Mouse (Mus musculus) G1E-ER4 (cell line): ENCODE data around the gene E2f4. TPM values are rescaled to one million over a fixed set of nuclear protein-coding genes. Genes with fewer than 3 reads are reported as not detected.

ENCODE experiments used
- GATA1 ChIP-seq: IDR thresholded peaks from one replicate; pipeline ENCODE4 v1.8.0; 2012; ENCODE audit warnings: low read length, inconsistent platforms
- polyA plus RNA-seq: library from polyadenylated mRNA; stranded (reverse); fragments of >175 nt; gene quantifications from 2 replicates; pipeline ENCODE4 v1.2.3, GENCODE M21; 2012

Gene E2f4
- polyA plus RNA-seq, 1 experiment, result 47.6 TPM

- no peak for TF ChIP-seq GATA1
Measured at GRCm38 (mm10) chr8:105285514-105285913, 11.9 kb upstream of the E2f4 start.

GRCm38 (mm10) chr8:105286907-105287306 lies 10.6 kb upstream of the E2f4 start:
- TF ChIP-seq GATA1, result no peak

- TF ChIP-seq GATA1, result no peak
Measured at GRCm38 (mm10) chr8:105288231-105288630, 9.2 kb upstream of the E2f4 start.

GRCm38 (mm10) chr8:105288958-105289732 lies 8.3 kb upstream of the E2f4 start:
- no peak for TF ChIP-seq GATA1

- no peak for TF ChIP-seq GATA1
Measured at GRCm38 (mm10) chr8:105289805-105290460, 7.5 kb upstream of the E2f4 start, which contains the start of gene 4931428F04Rik. Gene 4931428F04Rik, minus strand, starts transcription at chr8:105289864.

- TF ChIP-seq GATA1, result no peak
Measured at GRCm38 (mm10) chr8:105290554-105291314, 6.7 kb upstream of the E2f4 start.

GRCm38 (mm10) chr8:105292471-105292870 lies 5.0 kb upstream of the E2f4 start:
- no peak for TF ChIP-seq GATA1

GRCm38 (mm10) chr8:105293405-105293804 lies 4.1 kb upstream of the E2f4 start:
- no peak for TF ChIP-seq GATA1

- no peak for TF ChIP-seq GATA1
Measured at GRCm38 (mm10) chr8:105294776-105295175, 2.7 kb upstream of the E2f4 start.

GRCm38 (mm10) chr8:105295256-105295655 lies 2.2 kb upstream of the E2f4 start:
- no peak for TF ChIP-seq GATA1

- TF ChIP-seq GATA1, result no peak
Measured at GRCm38 (mm10) chr8:105295895-105296573, 1.4 kb upstream of the E2f4 start, which contains the start of gene Exoc3l. Gene Exoc3l, minus strand, starts transcription at chr8:105296101.

- TF ChIP-seq GATA1, result no peak
Measured at GRCm38 (mm10) chr8:105298351-105299252, 1.1 kb downstream of the E2f4 start.

- TF ChIP-seq GATA1, result no peak
Measured at GRCm38 (mm10) chr8:105299962-105300361, 2.5 kb downstream of the E2f4 start.

GRCm38 (mm10) chr8:105303396-105303795 lies 5.9 kb downstream of the E2f4 start:
- TF ChIP-seq GATA1, result no peak
